Mouse (Mus musculus): ENCODE data around the gene Bmp8a.
"Not testable (repeated sequence)": the region's sequence is repeated elsewhere in the genome, so short reads cannot be mapped to it uniquely, and the experiment has no call there.

Gene Bmp8a

GRCm38 (mm10) chr4:123331326-123331725 lies 11.7 kb downstream of the Bmp8a start:
- DNase-seq (ENCODE audit: low spot score): no peak

GRCm38 (mm10) chr4:123328946-123329345 lies 14.1 kb downstream of the Bmp8a start:
- DNase-seq (ENCODE audit: low spot score): no peak

DNA sequence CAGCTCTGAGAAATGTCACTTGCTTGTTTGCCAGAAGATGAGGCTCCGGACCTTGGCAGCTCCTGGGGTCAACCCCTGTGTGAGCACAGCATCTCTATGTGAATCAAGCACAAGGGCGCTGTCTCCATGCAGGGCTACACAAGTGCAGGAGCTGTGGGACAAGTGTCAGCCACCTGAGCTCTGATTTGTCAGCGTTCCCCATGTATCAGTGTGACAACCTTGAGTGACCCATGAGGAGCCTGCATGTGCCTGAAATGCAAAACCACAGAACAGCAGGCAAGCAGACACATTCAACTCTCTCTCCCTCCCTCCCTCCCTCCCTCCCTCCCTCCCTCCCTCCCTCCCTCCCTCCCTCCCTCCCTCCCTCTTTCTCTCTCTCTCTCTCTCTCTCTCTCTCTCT lies 15.4 kb downstream of the Bmp8a start:
- DNase-seq (ENCODE audit: low spot score): no peak

- no peak for DNase-seq (ENCODE audit: low spot score)
These were observed 17.0 kb downstream of the Bmp8a start for GRCm38 (mm10) chr4:123326087-123326486.

- DNase-seq (ENCODE audit: low spot score): no peak
These were observed 19.5 kb downstream of the Bmp8a start, which contains the start of gene Oxct2a for GRCm38 (mm10) chr4:123323534-123323933. Gene Oxct2a (minus strand): TSS chr4:123323634.

DNA sequence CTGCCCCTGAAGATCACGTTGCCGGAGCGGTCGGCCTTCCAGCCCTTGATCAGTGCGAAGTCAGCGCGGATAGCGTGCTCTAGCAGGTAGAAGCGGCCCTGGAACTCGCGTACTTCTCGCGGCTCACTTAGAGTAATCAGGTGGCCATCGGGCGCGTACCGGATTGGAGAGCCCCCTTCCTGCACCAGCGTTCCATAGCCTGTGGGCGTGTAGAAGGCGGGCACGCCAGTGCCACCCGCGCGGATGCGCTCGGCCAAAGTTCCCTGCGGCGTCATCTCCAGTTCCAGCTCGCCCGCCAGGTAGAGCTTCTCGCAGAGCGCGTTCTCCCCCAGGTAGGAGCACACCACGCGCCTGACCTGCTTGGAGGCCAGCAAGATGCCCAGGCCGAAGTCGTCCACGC lies 20.1 kb downstream of the Bmp8a start:
- DNase-seq (ENCODE audit: low spot score): not testable (repeated sequence)

- no peak for DNase-seq (ENCODE audit: low spot score)
These were observed 28.6 kb downstream of the Bmp8a start for GRCm38 (mm10) chr4:123314497-123314896.

DNA sequence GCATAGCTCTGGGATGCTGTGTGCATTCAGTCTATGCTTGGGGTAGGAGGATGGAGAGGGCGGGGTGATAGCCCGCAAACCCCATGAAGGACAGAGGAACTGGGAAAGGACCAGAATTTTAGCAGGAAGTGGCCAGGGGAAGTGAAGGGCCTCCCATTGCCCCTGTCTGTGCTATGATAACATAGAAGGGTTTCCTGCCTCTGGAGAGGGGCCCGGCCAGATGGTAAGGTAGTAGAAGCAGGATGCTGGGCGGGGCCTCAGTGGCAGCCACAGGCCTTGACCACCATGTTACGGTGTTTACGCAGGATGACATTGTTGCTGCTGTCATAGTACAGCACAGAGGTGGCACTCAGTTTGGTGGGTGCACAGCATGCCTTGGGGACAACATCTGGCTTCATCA lies 30.0 kb downstream of the Bmp8a start:
- DNase-seq (ENCODE audit: low spot score): no peak

DNA sequence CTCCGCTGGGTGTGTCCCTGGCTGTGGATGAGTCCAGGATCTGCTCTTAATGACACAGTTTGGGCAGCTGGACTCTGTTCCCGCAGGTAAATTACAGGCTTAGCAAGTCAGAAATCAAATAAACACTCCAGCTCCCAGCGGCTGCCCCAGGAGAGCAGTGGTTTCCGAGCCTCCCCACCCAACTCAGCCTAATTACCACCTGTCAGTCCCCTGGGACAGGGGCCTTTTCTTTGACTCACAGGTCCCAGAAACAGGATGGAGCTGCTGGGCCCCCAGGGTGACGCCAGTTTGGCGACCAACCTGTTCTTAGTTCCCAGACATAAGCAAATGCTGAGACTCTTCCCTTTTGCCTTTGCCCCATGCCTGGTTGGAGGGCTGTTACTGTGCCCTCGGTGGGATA lies 31.2 kb downstream of the Bmp8a start:
- no peak for DNase-seq (ENCODE audit: low spot score)

DNA sequence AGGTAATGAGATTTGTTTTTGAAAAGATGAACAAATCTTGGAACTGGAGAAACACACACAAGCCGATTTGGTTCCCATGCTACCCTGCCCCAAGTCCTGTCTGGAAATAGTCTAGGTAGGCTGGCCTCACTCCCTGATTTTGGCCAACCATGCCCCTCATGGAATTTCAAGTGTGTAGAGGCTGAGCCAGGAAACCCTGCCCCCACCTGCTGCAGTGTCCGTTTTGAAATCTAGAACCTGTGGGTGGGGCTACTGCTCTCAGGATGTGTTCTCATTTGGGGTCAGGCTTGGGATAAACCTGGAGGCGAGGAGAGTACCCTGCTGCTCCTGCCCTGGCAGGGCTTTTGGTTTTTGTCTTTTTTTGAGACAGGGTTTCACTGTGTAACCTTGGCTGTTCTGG lies 34.8 kb downstream of the Bmp8a start:
- no peak for DNase-seq (ENCODE audit: low spot score)

DNA sequence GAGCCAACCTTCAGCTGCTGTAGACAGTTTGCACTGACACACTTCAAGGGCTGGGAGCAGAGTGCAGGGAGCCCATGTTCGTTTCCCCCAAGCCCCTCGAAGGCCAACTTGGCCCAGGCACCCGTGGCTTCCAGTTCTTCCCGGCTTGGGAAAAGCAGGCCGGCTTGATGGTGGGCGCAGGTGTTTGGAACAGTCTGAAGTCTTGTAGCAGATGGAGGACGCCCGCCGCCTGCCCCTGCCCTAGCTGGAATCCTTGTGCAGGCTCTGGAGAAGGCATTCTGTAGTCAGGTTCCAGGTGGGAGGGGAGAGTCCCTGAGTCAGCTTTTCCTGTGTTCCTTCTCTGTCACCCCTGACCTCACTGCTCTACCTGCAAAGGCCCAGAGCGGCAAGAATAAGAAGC lies 36.1 kb downstream of the Bmp8a start:
- no peak for DNase-seq (ENCODE audit: low spot score)

- DNase-seq (ENCODE audit: low spot score): peak; percentile 51
These were observed 37.3 kb downstream of the Bmp8a start for GRCm38 (mm10) chr4:123305789-123306188.

- no peak for DNase-seq (ENCODE audit: low spot score)
These were observed 43.9 kb downstream of the Bmp8a start for GRCm38 (mm10) chr4:123298980-123299670.

GRCm38 (mm10) chr4:123298226-123298625 lies 44.8 kb downstream of the Bmp8a start:
- no peak for DNase-seq (ENCODE audit: low spot score)

DNA sequence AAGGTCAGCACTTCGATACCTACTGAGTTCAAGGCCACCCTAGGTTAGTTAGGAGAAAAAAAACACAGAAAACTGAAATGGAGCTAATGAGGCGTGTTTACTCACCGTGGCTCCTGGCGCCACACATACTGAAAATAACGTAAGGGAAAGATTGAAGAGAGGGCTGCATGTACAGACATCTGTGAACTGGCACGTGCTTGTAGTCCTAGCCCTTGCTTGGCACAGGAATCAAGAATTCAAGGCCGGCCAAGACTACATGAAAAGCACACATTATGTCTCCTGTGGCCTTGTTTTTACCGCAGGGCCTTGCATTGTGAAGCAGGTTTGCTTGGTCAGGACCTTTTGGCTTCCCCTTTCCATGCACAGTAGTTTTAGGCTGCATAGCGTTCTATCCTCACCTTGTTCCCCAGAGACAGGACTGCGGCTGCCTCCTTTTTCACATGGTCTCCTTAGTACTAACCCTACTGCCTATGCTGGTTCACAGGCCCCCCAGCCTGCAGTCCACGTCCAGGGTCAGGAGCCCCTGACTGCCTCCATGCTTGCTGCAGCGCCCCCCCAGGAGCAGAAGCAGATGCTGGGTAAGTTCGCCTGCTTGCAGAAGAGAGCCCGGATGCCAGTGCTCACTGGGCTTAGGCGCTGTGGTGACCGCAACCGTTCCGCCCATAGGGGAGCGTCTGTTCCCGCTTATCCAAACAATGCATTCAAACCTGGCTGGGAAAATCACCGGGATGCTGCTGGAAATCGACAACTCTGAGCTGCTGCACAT lies 45.7 kb downstream of the Bmp8a start:
- no peak for DNase-seq (ENCODE audit: low spot score)

DNA sequence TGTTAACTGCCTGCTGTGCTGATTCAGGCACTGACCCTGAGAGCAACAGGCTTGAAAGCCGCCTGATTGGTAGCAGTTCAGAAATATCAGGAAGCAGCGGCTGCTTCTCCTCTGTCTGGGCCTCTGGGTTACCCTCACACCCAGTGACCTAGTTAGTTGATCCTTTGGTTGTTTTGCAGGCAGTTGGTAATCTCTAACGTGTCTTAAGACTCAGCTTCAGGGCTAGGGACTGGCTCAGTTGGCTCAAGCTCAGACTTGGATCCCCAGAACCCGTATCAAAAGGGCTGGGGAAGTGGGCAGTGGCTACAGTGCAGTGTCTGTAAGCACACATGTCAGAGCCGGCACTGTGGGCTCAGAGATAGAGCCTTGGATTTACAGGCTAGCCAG lies 46.9 kb downstream of the Bmp8a start:
- no peak for DNase-seq (ENCODE audit: low spot score)

- no peak for DNase-seq (ENCODE audit: low spot score)
These were observed 47.4 kb downstream of the Bmp8a start for GRCm38 (mm10) chr4:123295516-123296147.

- DNase-seq (ENCODE audit: low spot score): not testable (repeated sequence)
These were observed 48.0 kb downstream of the Bmp8a start for GRCm38 (mm10) chr4:123295026-123295425.

GRCm38 (mm10) chr4:123293661-123294443 lies 49.2 kb downstream of the Bmp8a start:
- no peak for DNase-seq (ENCODE audit: low spot score)

- no peak for DNase-seq (ENCODE audit: low spot score)
These were observed 50.1 kb downstream of the Bmp8a start for GRCm38 (mm10) chr4:123292989-123293388.

GRCm38 (mm10) chr4:123292390-123292789 lies 50.7 kb downstream of the Bmp8a start:
- no peak for DNase-seq (ENCODE audit: low spot score)

GRCm38 (mm10) chr4:123289038-123289437 lies 54.0 kb downstream of the Bmp8a start:
- no peak for DNase-seq (ENCODE audit: low spot score)

Measured in layer of hippocampus, adult 11-12 months (tissue).